Mouse (Mus musculus) forebrain, postnatal 0 days (tissue): ENCODE measurements around the gene Ocln. TPM values are rescaled to one million over a fixed set of nuclear protein-coding genes. Genes with fewer than 3 reads are reported as not detected.
A peak's percentile ranks its signal among the peaks of the same experiment; 100 is the strongest.

Source experiments
- ATAC-seq: fragments of 200-750 bp; cut with Nextera tagmentation; 2 replicates; pipeline ENCODE4 v1.8.0; 2017; ENCODE audit warnings: mild to moderate bottlenecking, moderate library complexity
- DNase-seq: peaks from one replicate; pipeline ENCODE4 v3.0.0-alpha.2; 2015
- H3K27ac ChIP-seq: fragments of 300-500 bp; sonication (generic); 2 replicates; pipeline ENCODE4 v1.5.1; 2014; ENCODE audit warnings: low read depth, mild to moderate bottlenecking, antibody characterized with exemption, low read length, moderate library complexity, mixed read lengths
- H3K27me3 ChIP-seq: fragments of 300-500 bp; sonication (generic); 2 replicates; pipeline ENCODE4 v1.6.1; 2014; ENCODE audit warnings: mild to moderate bottlenecking, low read length, mixed read lengths; ENCODE audit not compliant: insufficient read depth
- H3K36me3 ChIP-seq: fragments of 300-500 bp; sonication (generic); 2 replicates; pipeline ENCODE4 v1.6.1; 2014; ENCODE audit warnings: mild to moderate bottlenecking, moderate library complexity; ENCODE audit not compliant: insufficient read depth
- H3K4me1 ChIP-seq: fragments of 300-500 bp; sonication (generic); 2 replicates; pipeline ENCODE4 v1.6.1; 2014; ENCODE audit warnings: antibody characterized with exemption; ENCODE audit not compliant: insufficient read depth
- H3K4me2 ChIP-seq: fragments of 300-500 bp; sonication (generic); 2 replicates; pipeline ENCODE4 v1.6.1; 2014; ENCODE audit warnings: low read depth, mild to moderate bottlenecking, moderate library complexity
- H3K4me3 ChIP-seq: fragments of 300-500 bp; sonication (generic); 2 replicates; pipeline ENCODE4 v1.5.1; 2014; ENCODE audit warnings: low read depth, low read length, mixed read lengths
- H3K9ac ChIP-seq: fragments of 300-500 bp; sonication (generic); 2 replicates; pipeline ENCODE4 v1.6.1; 2014; ENCODE audit warnings: mild to moderate bottlenecking
- H3K9me3 ChIP-seq: fragments of 300-500 bp; sonication (generic); 2 replicates; pipeline ENCODE4 v1.6.1; 2016; ENCODE audit warnings: low read length
- CTCF ChIP-seq: sonication (generic); IDR thresholded peaks from 2 replicates; pipeline ENCODE4 v1.5.1; 2016; ENCODE audit warnings: antibody characterized with exemption, control low read depth, low read depth
- WGBS: fragments of 180-500 bp; shearing (Covaris S2); extraction: QIAGEN DNeasy Blood & Tissue Kit; methylation state at CpG from one replicate; pipeline ENCODE4 v1.1.7; 2014; 5-methylcytosine and 5-hydroxymethylcytosine counted together
- polyA plus RNA-seq: library from polyadenylated mRNA; unstranded; fragments of >200 nt; fragmentation: Nextera tagmentation; extraction: Ambion mirVana; gene quantifications from 2 replicates; pipeline ENCODE4 v1.2.1, GENCODE M21; 2015
- total RNA-seq: library from RNA; depleted of rRNA; stranded (reverse); fragments of >200 nt; gene quantifications from 2 replicates; pipeline ENCODE4 v1.2.3, GENCODE M21; 2014

Ocln gene
- total and polyA plus RNA-seq, 2 experiments from 2014 or later, result 11.7 to 15.8 TPM

- ATAC-seq, result no peak
- H3K4me2 ChIP-seq, result 0 out of 2 replicates have a peak overlapping the region, but pooled peaks have one; percentile 17
- no peak for DNase-seq
- H3K27ac ChIP-seq, result no peak overlapping the region
- H3K36me3 ChIP-seq, result no peaks in the 10 kb centered on the region
- H3K9me3 ChIP-seq, result no peaks in the 10 kb centered on the region
- H3K4me1 ChIP-seq, result no peaks in the 10 kb centered on the region
- no peak overlapping the region for H3K9ac ChIP-seq
- H3K27me3 ChIP-seq, result no peaks in the 10 kb centered on the region
- H3K4me3 ChIP-seq, result no peak overlapping the region
- 84% methylated on average over 11 of the region's 12 CpGs for WGBS
- no peak for TF ChIP-seq CTCF
Measured at GRCm38 (mm10) chr13:100588646-100589045, 36.1 kb upstream of the Ocln start.

- no peak overlapping the region for H3K4me2 ChIP-seq
- H3K4me1 ChIP-seq, result no peaks in the 10 kb centered on the region
- H3K9me3 ChIP-seq, result no peaks in the 10 kb centered on the region
- no peak for DNase-seq
- H3K27ac ChIP-seq, result no peak overlapping the region
- no peak for TF ChIP-seq CTCF
- no peaks in the 10 kb centered on the region for H3K36me3 ChIP-seq
- no peak for ATAC-seq
- H3K9ac ChIP-seq, result no peak overlapping the region
- no peaks in the 10 kb centered on the region for H3K27me3 ChIP-seq
- WGBS, result 59% methylated on average over 6 of the region's 6 CpGs
- H3K4me3 ChIP-seq, result no peak overlapping the region
Measured at GRCm38 (mm10) chr13:100582144-100582543, 29.6 kb upstream of the Ocln start.

- TF ChIP-seq CTCF, result no peak
- Histone ChIP-seq H3K4me1 (no peaks in the 10 kb centered on the region), H3K9me3 (no peaks in the 10 kb centered on the region), H3K4me3 (no peak overlapping the region), H3K9ac (no peak overlapping the region), H3K27ac (no peak overlapping the region), H3K36me3 (no peaks in the 10 kb centered on the region), H3K4me2 (no peak overlapping the region), H3K27me3 (no peaks in the 10 kb centered on the region)
- 33% methylated on average over 3 of the region's 3 CpGs for WGBS
- no peak for DNase-seq
- no peak for ATAC-seq
Measured at GRCm38 (mm10) chr13:100581701-100582100, 29.2 kb upstream of the Ocln start.

GRCm38 (mm10) chr13:100579951-100580350 lies 27.4 kb upstream of the Ocln start:
- Histone ChIP-seq H3K27me3 (no peaks in the 10 kb centered on the region), H3K4me1 (no peaks in the 10 kb centered on the region), H3K27ac (no peak overlapping the region), H3K4me3 (no peak overlapping the region), H3K9me3 (no peaks in the 10 kb centered on the region), H3K36me3 (no peaks in the 10 kb centered on the region), H3K9ac (no peak overlapping the region), H3K4me2 (no peak overlapping the region)
- ATAC-seq, result no peak
- TF ChIP-seq CTCF, result 0 out of 2 replicates have a peak, but pooled peaks have one; percentile 2
- DNase-seq, result no peak

GRCm38 (mm10) chr13:100579220-100579619 lies 26.7 kb upstream of the Ocln start:
- Histone ChIP-seq H3K4me3 (no peak overlapping the region), H3K4me1 (no peaks in the 10 kb centered on the region), H3K27ac (no peak overlapping the region), H3K27me3 (no peaks in the 10 kb centered on the region), H3K36me3 (no peaks in the 10 kb centered on the region), H3K4me2 (no peak overlapping the region), H3K9me3 (no peaks in the 10 kb centered on the region), H3K9ac (no peak overlapping the region)
- TF ChIP-seq CTCF, result no peak
- no peak for ATAC-seq
- WGBS, result 73% methylated on average over 3 of the region's 3 CpGs
- DNase-seq, result no peak

GRCm38 (mm10) chr13:100575950-100576349 lies 23.4 kb upstream of the Ocln start:
- H3K4me3 ChIP-seq, result no peak overlapping the region
- no peak overlapping the region for H3K9ac ChIP-seq
- ATAC-seq (no peak), DNase-seq (no peak)
- H3K36me3 ChIP-seq, result no peaks in the 10 kb centered on the region
- H3K4me1 ChIP-seq, result no peaks in the 10 kb centered on the region
- H3K27ac ChIP-seq, result no peak overlapping the region
- WGBS, result 84% methylated on average over 2 of the region's 2 CpGs
- H3K4me2 ChIP-seq, result no peak overlapping the region
- no peaks in the 10 kb centered on the region for H3K9me3 ChIP-seq
- no peaks in the 10 kb centered on the region for H3K27me3 ChIP-seq
- TF ChIP-seq CTCF, result no peak

- no peak overlapping the region for H3K9ac ChIP-seq
- no peak for ATAC-seq
- no peak for TF ChIP-seq CTCF
Measured at GRCm38 (mm10) chr13:100570713-100571112, 18.2 kb upstream of the Ocln start.

GRCm38 (mm10) chr13:100568359-100568758 lies 15.8 kb upstream of the Ocln start:
- Histone ChIP-seq H3K9me3 (no peaks in the 10 kb centered on the region), H3K9ac (no peak overlapping the region), H3K4me2 (no peak overlapping the region), H3K4me3 (no peak overlapping the region), H3K4me1 (no peaks in the 10 kb centered on the region), H3K27ac (no peak overlapping the region), H3K36me3 (no peaks in the 10 kb centered on the region), H3K27me3 (no peaks in the 10 kb centered on the region)
- TF ChIP-seq CTCF, result no peak
- WGBS, result 100% methylated on average over 1 of the region's 1 CpGs
- ATAC-seq, result no peak
- no peak for DNase-seq

More at GRCm38 (mm10) chr13:100570713-100571112, 18.2 kb upstream of the Ocln start:
- Histone ChIP-seq H3K27ac (no peak overlapping the region), H3K36me3 (no peaks in the 10 kb centered on the region), H3K4me1 (no peaks in the 10 kb centered on the region), H3K4me3 (no peak overlapping the region), H3K9me3 (no peaks in the 10 kb centered on the region), H3K4me2 (no peak overlapping the region), H3K27me3 (no peaks in the 10 kb centered on the region)
- DNase-seq, result no peak
- WGBS, result 70% methylated on average over 2 of the region's 2 CpGs
